Mouse (Mus musculus) CH12.LX (cell line): ENCODE measurements around the gene Cyp2d11.

Experiments used
- E2F4 ChIP-seq: IDR thresholded peaks from 2 replicates; pipeline ENCODE4 v1.6.1; 2011; ENCODE audit warnings: low read depth, low read length, improper control_type of control experiment; ENCODE audit not compliant: insufficient replicate concordance
- TCF12 ChIP-seq: IDR thresholded peaks from 2 replicates; pipeline ENCODE4 v1.6.1; 2014; ENCODE audit warnings: low read depth, mild to moderate bottlenecking, inconsistent platforms, low read length, improper control_type of control experiment
- ZNF384 ChIP-seq: IDR thresholded peaks from 2 replicates; pipeline ENCODE4 v1.6.1; 2012; ENCODE audit warnings: low read depth, low read length, improper control_type of control experiment, inconsistent platforms

GRCm38 (mm10) chr15:82437975-82438617 lies 44.3 kb upstream of the Cyp2d11 start:
- TF ChIP-seq E2F4 (no peak), TCF12 (no peak), ZNF384 (no peak)
